Mouse (Mus musculus) layer of hippocampus, adult 18-20 months (tissue): ENCODE results near the gene Olfr1499. TPM values are rescaled to one million over a fixed set of nuclear protein-coding genes. Genes with fewer than 3 reads are reported as not detected.
"Not testable (repeated sequence)": the region's sequence is repeated elsewhere in the genome, so short reads cannot be mapped to it uniquely, and the experiment has no call there.

Experiments
- DNase-seq, 2 experiments: peaks; one replicate each; pipeline ENCODE4 v3.0.0; 2022; ENCODE audit warnings: low spot score in 2 of 2
- long read RNA-seq: library from polyadenylated mRNA; stranded (forward); transcript quantifications from one replicate; pipeline ENCODE4 v2.0.0, GENCODE M21; 2021
- total RNA-seq, 2 experiments: library from RNA; stranded (reverse); gene quantifications; 2 replicates each; pipeline ENCODE4 v1.2.3; 2021

Olfr1499 gene
- not detected for total RNA-seq
- long read RNA-seq = 0 reads

GRCm38 (mm10) chr19:13819347-13819746 lies at the start of gene Olfr1499:
Gene Olfr1499, minus strand, starts transcription at chr19:13819447.
- no peak for DNase-seq

- DNase-seq = no peak
Measured at GRCm38 (mm10) chr19:13861495-13861894, 42.2 kb upstream of the Olfr1499 start, which contains the start of gene Olfr1502. Gene Olfr1502, plus strand, starts transcription at chr19:13861795.

- DNase-seq = not testable (repeated sequence)
Measured at GRCm38 (mm10) chr19:13850592-13850991, 31.3 kb upstream of the Olfr1499 start, which contains the start of gene Olfr1501. Gene Olfr1501, minus strand, starts transcription at chr19:13850692.

GRCm38 (mm10) chr19:13830388-13830787 lies 11.1 kb upstream of the Olfr1499 start, which contains the start of gene Olfr1500:
Gene Olfr1500, minus strand, starts transcription at chr19:13830488.
- no peak for DNase-seq

- DNase-seq = no peak
Measured at GRCm38 (mm10) chr19:13828447-13828846, 9.2 kb upstream of the Olfr1499 start.

GRCm38 (mm10) chr19:13820847-13821246 lies 1.6 kb upstream of the Olfr1499 start:
- DNase-seq = no peak

GRCm38 (mm10) chr19:13818827-13819226 lies 420 bp downstream of the Olfr1499 start:
- peak in 1 of 2 experiments; percentile 39 for DNase-seq

GRCm38 (mm10) chr19:13812823-13813222 lies 6.4 kb downstream of the Olfr1499 start:
- DNase-seq = no peak

- DNase-seq = not testable (repeated sequence)
Measured at GRCm38 (mm10) chr19:13805486-13805885, 13.8 kb downstream of the Olfr1499 start.

GRCm38 (mm10) chr19:13798102-13798501 lies 21.1 kb downstream of the Olfr1499 start, which contains the start of gene Olfr1497:
Gene Olfr1497, minus strand, starts transcription at chr19:13798202.
- DNase-seq = no peak

GRCm38 (mm10) chr19:13777578-13777977 lies 41.7 kb downstream of the Olfr1499 start, which contains the start of gene Olfr1496:
Gene Olfr1496, plus strand, starts transcription at chr19:13777878.
- no peak for DNase-seq

- DNase-seq = no peak
Measured at GRCm38 (mm10) chr19:13768565-13769276, 50.5 kb downstream of the Olfr1499 start.

- DNase-seq = no peak
Measured at GRCm38 (mm10) chr19:13764306-13764705, 54.9 kb downstream of the Olfr1499 start, which contains the start of gene Olfr1495. Gene Olfr1495, plus strand, starts transcription at chr19:13764606.

Other genes with a start within 250 kb of the Olfr1499 start
- gene Olfr1484, start 235.9 kb downstream of the Olfr1499 start, total RNA-seq = not detected
- gene Olfr1487, start 202.1 kb downstream of the Olfr1499 start, total RNA-seq = not detected
- not detected for gene Olfr1489, start 187.8 kb downstream of the Olfr1499 start, total RNA-seq
- not detected for gene Olfr1490, start 168.4 kb downstream of the Olfr1499 start, total RNA-seq
- not detected for gene Olfr1491, start 122.2 kb downstream of the Olfr1499 start, total RNA-seq
- not detected for gene Olfr1493-ps1, start 96.2 kb downstream of the Olfr1499 start, total RNA-seq
- not detected for gene Olfr1494, start 79.7 kb downstream of the Olfr1499 start, total RNA-seq
- not detected for gene Olfr1495, start 54.8 kb downstream of the Olfr1499 start, total RNA-seq
- not detected for gene Olfr1496, start 41.6 kb downstream of the Olfr1499 start, total RNA-seq
- not detected for gene Olfr1497, start 21.2 kb downstream of the Olfr1499 start, total RNA-seq
- gene Olfr1500, start 11.0 kb upstream of the Olfr1499 start, total RNA-seq = not detected
- not detected for gene Olfr1501, start 31.2 kb upstream of the Olfr1499 start, total RNA-seq
- gene Olfr1502, start 42.3 kb upstream of the Olfr1499 start, total RNA-seq = not detected
- not detected for gene Olfr1504, start 78.5 kb upstream of the Olfr1499 start, total RNA-seq
- not detected for gene Olfr1505, start 94.1 kb upstream of the Olfr1499 start, total RNA-seq